Mouse (Mus musculus): ENCODE measurements around the gene 1600012H06Rik. TPM values are rescaled to one million over a fixed set of nuclear protein-coding genes. Genes with fewer than 3 reads are reported as not detected.
"Not testable (repeated sequence)": the region's sequence is repeated elsewhere in the genome, so short reads cannot be mapped to it uniquely, and the experiment has no call there.

Gene 1600012H06Rik
- 25.7 and 27.3 TPM in 2 replicates for polyA plus RNA-seq (2015; fragmentation: Nextera tagmentation; extraction: Ambion mirVana)

DNA sequence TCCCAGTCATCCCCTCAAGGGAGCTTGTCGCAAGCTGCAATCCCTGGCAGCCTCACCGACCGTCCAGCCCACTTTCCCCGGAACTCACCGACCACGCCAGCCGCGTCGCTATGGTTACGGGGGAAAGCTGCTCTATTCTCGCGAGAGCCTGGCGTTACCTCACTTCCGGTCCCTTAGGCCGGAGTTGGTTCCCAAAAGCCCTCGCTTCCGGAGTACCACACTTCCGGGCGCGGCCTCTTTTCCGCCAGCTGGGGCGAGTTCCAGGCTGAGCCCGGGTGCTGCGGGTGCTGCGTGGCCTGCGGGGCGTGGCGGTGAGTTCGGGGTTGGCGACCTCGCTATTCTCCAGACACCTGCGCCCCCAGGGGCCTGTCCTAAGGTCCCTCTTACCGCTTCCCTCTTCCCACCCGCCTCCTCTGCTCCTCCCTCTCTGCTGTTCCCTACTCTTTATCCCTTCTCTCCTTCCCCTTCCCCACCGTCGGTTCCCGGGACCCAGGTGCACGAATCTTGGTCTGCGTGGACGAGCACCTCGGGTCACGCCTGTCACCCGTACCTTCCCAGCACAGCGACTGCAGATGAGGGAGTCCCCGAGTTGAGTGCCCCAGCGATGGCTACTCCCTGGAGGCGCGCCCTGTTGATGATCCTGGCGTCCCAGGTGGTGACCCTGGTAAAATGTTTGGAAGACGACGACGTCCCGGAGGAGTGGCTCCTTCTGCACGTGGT is at the start of gene 1600012H06Rik, which contains the start of gene Wdr27:
Gene 1600012H06Rik (plus strand): TSS at position 176 of the 720 bp plus-strand sequence.
Gene Wdr27 (minus strand): TSS at position 150 of the 720 bp plus-strand sequence.
- under 1% methylated on average over 54 of the region's 54 CpGs for WGBS
- Histone ChIP-seq H3K4me3 (peak within 1 kb of the TSS; percentile 56), H3K4me1 (replicated peaks) (peaks cover 33% of the 10 kb centered on the region), H3K36me3 (peaks cover 15% of the 10 kb centered on the region), H3K9ac (peak within 1 kb of the TSS; percentile 67), H3K27me3 (no peaks in the 10 kb centered on the region), H3K9me3 (no peaks in the 10 kb centered on the region), H3K4me2 (peak within 1 kb of the TSS; percentile 80), H3K27ac (replicated peaks) (peak within 1 kb of the TSS; percentile 73)
- ATAC-seq (ENCODE audit: low FRiP score, low read depth): peak; percentile 99

GRCm38 (mm10) chr17:14895058-14895457 is 47.9 kb upstream of the 1600012H06Rik start:
- not testable (repeated sequence) for H3K9ac ChIP-seq; H3K27ac ChIP-seq (replicated peaks); H3K36me3 ChIP-seq; ATAC-seq (ENCODE audit: low FRiP score, low read depth); H3K27me3 ChIP-seq; H3K4me3 ChIP-seq; H3K4me2 ChIP-seq; H3K4me1 ChIP-seq (replicated peaks); H3K9me3 ChIP-seq

- Histone ChIP-seq H3K9me3 (no peaks in the 10 kb centered on the region), H3K4me3 (no peak overlapping the region)
- 92% methylated on average over 1 of the region's 1 CpGs for WGBS
These were observed 44.0 kb upstream of the 1600012H06Rik start for GRCm38 (mm10) chr17:14898972-14899371.

GRCm38 (mm10) chr17:14903212-14903611 is 39.8 kb upstream of the 1600012H06Rik start:
- no peaks in the 10 kb centered on the region for H3K9me3 ChIP-seq
- no peak overlapping the region for H3K9ac ChIP-seq
- no peak overlapping the region for H3K27ac ChIP-seq (replicated peaks)
- no peak overlapping the region for H3K4me2 ChIP-seq
- no peaks in the 10 kb centered on the region for H3K36me3 ChIP-seq
- no peak overlapping the region for H3K4me3 ChIP-seq
- H3K4me1 ChIP-seq (replicated peaks): no peaks in the 10 kb centered on the region
- H3K27me3 ChIP-seq: no peaks in the 10 kb centered on the region
- WGBS: 80% methylated on average over 3 of the region's 3 CpGs
- ATAC-seq (ENCODE audit: low FRiP score, low read depth): no peak

More at GRCm38 (mm10) chr17:14898972-14899371, 44.0 kb upstream of the 1600012H06Rik start:
- Histone ChIP-seq H3K4me2 (no peak overlapping the region), H3K27me3 (no peaks in the 10 kb centered on the region), H3K36me3 (no peaks in the 10 kb centered on the region), H3K9ac (no peak overlapping the region), H3K4me1 (replicated peaks) (no peaks in the 10 kb centered on the region), H3K27ac (replicated peaks) (no peak overlapping the region)
- ATAC-seq (ENCODE audit: low FRiP score, low read depth): no peak

GRCm38 (mm10) chr17:14904206-14904605 is 38.8 kb upstream of the 1600012H06Rik start:
- H3K4me1 ChIP-seq (replicated peaks): no peaks in the 10 kb centered on the region
- no peak overlapping the region for H3K27ac ChIP-seq (replicated peaks)
- H3K36me3 ChIP-seq: no peaks in the 10 kb centered on the region
- H3K9ac ChIP-seq: no peak overlapping the region
- no peak overlapping the region for H3K4me2 ChIP-seq
- no peaks in the 10 kb centered on the region for H3K27me3 ChIP-seq
- 88% methylated on average over 6 of the region's 6 CpGs for WGBS
- ATAC-seq (ENCODE audit: low FRiP score, low read depth): no peak; the same call in 1 of the 2 replicates
- no peak overlapping the region for H3K4me3 ChIP-seq
- no peaks in the 10 kb centered on the region for H3K9me3 ChIP-seq

GRCm38 (mm10) chr17:14904637-14905265 is 38.2 kb upstream of the 1600012H06Rik start:
- Histone ChIP-seq H3K4me1 (replicated peaks) (no peaks in the 10 kb centered on the region), H3K36me3 (no peaks in the 10 kb centered on the region), H3K27me3 (no peaks in the 10 kb centered on the region), H3K9me3 (no peaks in the 10 kb centered on the region), H3K4me3 (no peak overlapping the region), H3K27ac (replicated peaks) (no peak overlapping the region), H3K9ac (no peak overlapping the region), H3K4me2 (no peak overlapping the region)
- 49% methylated on average over 7 of the region's 7 CpGs for WGBS
- ATAC-seq (ENCODE audit: low FRiP score, low read depth): peak; percentile 59

- 40% methylated on average over 1 of the region's 1 CpGs for WGBS
- no peaks in the 10 kb centered on the region for H3K9me3 ChIP-seq
- ATAC-seq (ENCODE audit: low FRiP score, low read depth): no peak
- no peaks in the 10 kb centered on the region for H3K36me3 ChIP-seq
- no peaks in the 10 kb centered on the region for H3K4me1 ChIP-seq (replicated peaks)
- no peak overlapping the region for H3K9ac ChIP-seq
- H3K4me3 ChIP-seq: no peak overlapping the region
- H3K27ac ChIP-seq (replicated peaks): no peak overlapping the region
- H3K4me2 ChIP-seq: no peak overlapping the region
- no peaks in the 10 kb centered on the region for H3K27me3 ChIP-seq
These were observed 36.4 kb upstream of the 1600012H06Rik start for GRCm38 (mm10) chr17:14906611-14907010.

GRCm38 (mm10) chr17:14907136-14907535 is 35.8 kb upstream of the 1600012H06Rik start:
- no peak overlapping the region for H3K27ac ChIP-seq (replicated peaks)
- no peak overlapping the region for H3K4me3 ChIP-seq
- no peak for ATAC-seq (ENCODE audit: low FRiP score, low read depth)
- H3K9me3 ChIP-seq: no peaks in the 10 kb centered on the region
- WGBS: 81% methylated on average over 12 of the region's 12 CpGs
- no peaks in the 10 kb centered on the region for H3K4me1 ChIP-seq (replicated peaks)
- no peak overlapping the region for H3K4me2 ChIP-seq
- H3K27me3 ChIP-seq: no peaks in the 10 kb centered on the region
- no peaks in the 10 kb centered on the region for H3K36me3 ChIP-seq
- H3K9ac ChIP-seq: no peak overlapping the region

DNA sequence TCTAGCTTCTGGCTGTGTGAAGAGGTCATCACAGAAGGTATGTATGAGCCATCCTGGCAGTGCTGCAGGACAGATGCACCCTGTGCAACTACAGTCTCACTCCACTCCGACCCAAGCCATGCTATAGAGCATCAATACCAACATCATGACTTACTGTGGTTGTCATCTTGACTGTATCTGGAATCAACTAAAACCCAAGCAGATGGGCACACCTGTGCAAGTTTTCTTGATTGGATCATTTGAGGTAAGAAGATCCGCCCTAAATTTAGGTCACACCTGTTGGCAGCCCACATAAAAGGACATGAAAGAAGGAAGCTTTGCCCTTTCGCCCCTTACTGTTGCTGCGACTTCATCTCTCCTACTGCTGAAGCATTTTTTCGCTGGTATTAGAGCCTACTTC is 33.7 kb upstream of the 1600012H06Rik start:
- no peak overlapping the region for H3K4me2 ChIP-seq
- H3K9ac ChIP-seq: no peak overlapping the region
- WGBS: 86% methylated on average over 5 of the region's 5 CpGs
- no peaks in the 10 kb centered on the region for H3K9me3 ChIP-seq
- no peak overlapping the region for H3K4me3 ChIP-seq
- H3K4me1 ChIP-seq (replicated peaks): no peaks in the 10 kb centered on the region
- H3K27ac ChIP-seq (replicated peaks): no peak overlapping the region
- no peaks in the 10 kb centered on the region for H3K27me3 ChIP-seq
- no peaks in the 10 kb centered on the region for H3K36me3 ChIP-seq
- no peak for ATAC-seq (ENCODE audit: low FRiP score, low read depth)

DNA sequence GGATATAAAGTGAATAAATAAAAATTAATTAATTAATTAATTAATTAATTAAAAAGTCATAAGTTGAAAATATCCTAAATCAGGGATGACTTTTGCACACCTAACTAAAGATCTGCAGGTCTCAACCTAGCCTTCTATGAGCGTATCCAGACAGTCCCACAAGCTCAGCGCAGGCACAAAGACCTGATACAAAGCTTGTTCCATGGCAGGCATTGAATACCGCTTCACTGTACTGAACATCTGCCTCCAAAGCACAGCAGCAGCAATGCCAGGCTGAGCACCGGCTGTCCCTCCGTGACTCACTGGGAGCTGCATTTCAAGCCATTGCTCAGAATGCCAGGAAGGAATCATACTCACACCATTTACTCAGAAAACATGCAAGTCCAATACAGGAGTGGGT is 32.2 kb upstream of the 1600012H06Rik start:
- Histone ChIP-seq H3K9me3 (no peaks in the 10 kb centered on the region), H3K4me3 (no peak overlapping the region), H3K9ac (no peak overlapping the region), H3K27ac (replicated peaks) (no peak overlapping the region), H3K36me3 (no peaks in the 10 kb centered on the region), H3K4me1 (replicated peaks) (no peaks in the 10 kb centered on the region), H3K4me2 (no peak overlapping the region), H3K27me3 (no peaks in the 10 kb centered on the region)
- ATAC-seq (ENCODE audit: low FRiP score, low read depth): no peak
- 89% methylated on average over 5 of the region's 5 CpGs for WGBS

GRCm38 (mm10) chr17:14912420-14912819 is 30.6 kb upstream of the 1600012H06Rik start:
- WGBS: 43% methylated on average over 6 of the region's 6 CpGs
- ATAC-seq (ENCODE audit: low FRiP score, low read depth): no peak
- no peak overlapping the region for H3K4me2 ChIP-seq

DNA sequence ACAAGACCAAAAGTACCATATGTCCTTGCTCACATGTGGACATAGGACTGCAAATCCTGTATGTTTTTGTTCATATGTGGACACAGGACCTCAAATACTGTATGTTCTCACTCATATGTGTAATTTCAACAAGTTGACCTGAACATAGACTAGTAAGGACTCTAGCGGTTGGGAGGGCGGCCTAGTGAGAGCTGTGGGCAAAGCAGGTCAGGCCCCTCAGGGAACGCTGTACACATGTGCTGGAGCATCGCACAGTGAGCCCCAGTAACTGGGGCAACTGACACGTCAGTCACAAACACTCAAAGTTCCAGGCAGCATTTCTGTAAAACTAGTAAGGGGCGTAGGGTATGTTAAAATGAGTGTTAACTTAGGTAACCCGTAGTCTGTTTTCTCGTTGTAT is 30.0 kb upstream of the 1600012H06Rik start:
- no peaks in the 10 kb centered on the region for H3K36me3 ChIP-seq
- no peaks in the 10 kb centered on the region for H3K9me3 ChIP-seq
- no peak overlapping the region for H3K9ac ChIP-seq
- H3K27ac ChIP-seq (replicated peaks): no peak overlapping the region
- no peak overlapping the region for H3K4me3 ChIP-seq
- no peaks in the 10 kb centered on the region for H3K4me1 ChIP-seq (replicated peaks)
- WGBS: 87% methylated on average over 8 of the region's 8 CpGs
- ATAC-seq (ENCODE audit: low FRiP score, low read depth): no peak
- no peak overlapping the region for H3K4me2 ChIP-seq
- H3K27me3 ChIP-seq: no peaks in the 10 kb centered on the region

More at GRCm38 (mm10) chr17:14912420-14912819, 30.6 kb upstream of the 1600012H06Rik start:
- no peak overlapping the region for H3K9ac ChIP-seq
- no peaks in the 10 kb centered on the region for H3K27me3 ChIP-seq
- no peak overlapping the region for H3K27ac ChIP-seq (replicated peaks)
- H3K36me3 ChIP-seq: no peaks in the 10 kb centered on the region
- H3K9me3 ChIP-seq: no peaks in the 10 kb centered on the region
- H3K4me1 ChIP-seq (replicated peaks): no peaks in the 10 kb centered on the region
- no peak overlapping the region for H3K4me3 ChIP-seq

Data from hindbrain, embryonic 15.5 days (tissue).